Mouse (Mus musculus) forebrain, embryonic 14.5 days (tissue): ENCODE measurements at regions not wholly inside any gene's neighbourhood (a gene's known extent, or its start where the extent isn't known, plus 50 kb on each side); places are given as distances from the start of the nearest gene placed in this dataset.

Experiments used
- ATAC-seq: fragments of 200-750 bp; cut with Nextera tagmentation; 2 replicates; pipeline ENCODE4 v1.8.0; 2017; ENCODE audit warnings: mild to moderate bottlenecking, moderate library complexity
- DNase-seq: peaks from one replicate; pipeline ENCODE4 v3.0.0-alpha.2; 2015; ENCODE audit warnings: low spot score
- H3K27ac ChIP-seq: fragments of 300-500 bp; sonication (generic); 2 replicates; pipeline ENCODE4 v1.5.1; 2014; ENCODE audit warnings: low read depth, mild to moderate bottlenecking, control low read depth, low read length, moderate library complexity
- H3K27me3 ChIP-seq: fragments of 300-500 bp; sonication (generic); replicated peaks from 2 replicates; pipeline ENCODE4 v1.6.1; 2014; ENCODE audit warnings: low read length, control low read depth, mixed read lengths; ENCODE audit not compliant: control insufficient read depth, insufficient read depth
- H3K36me3 ChIP-seq: fragments of 300-500 bp; sonication (generic); 2 replicates; pipeline ENCODE4 v1.6.1; 2014; ENCODE audit warnings: low read length, control low read depth; ENCODE audit not compliant: control insufficient read depth, insufficient read depth
- H3K4me1 ChIP-seq: fragments of 300-500 bp; sonication (generic); 2 replicates; pipeline ENCODE4 v1.6.1; 2014; ENCODE audit warnings: antibody characterized with exemption, low read length, control low read depth; ENCODE audit not compliant: control insufficient read depth, insufficient read depth
- H3K4me2 ChIP-seq: fragments of 300-500 bp; sonication (generic); 2 replicates; pipeline ENCODE4 v1.6.1; 2014; ENCODE audit warnings: mild to moderate bottlenecking, control low read depth, low read length
- H3K4me3 ChIP-seq: fragments of 300-500 bp; sonication (generic); 2 replicates; pipeline ENCODE4 v1.5.1; 2014; ENCODE audit warnings: low read depth, low read length, control low read depth
- H3K9ac ChIP-seq: fragments of 300-500 bp; sonication (generic); 2 replicates; pipeline ENCODE4 v1.6.1; 2014; ENCODE audit warnings: mild to moderate bottlenecking, low read length, control low read depth, moderate library complexity
- H3K9me3 ChIP-seq: fragments of 300-500 bp; sonication (generic); replicated peaks from 2 replicates; pipeline ENCODE4 v1.6.1; 2016; ENCODE audit warnings: low read length, control low read depth, mixed read lengths; ENCODE audit not compliant: control insufficient read depth
- WGBS: fragments of 180-500 bp; shearing (Covaris S2); extraction: QIAGEN DNeasy Blood & Tissue Kit; methylation state at CpG from one replicate; pipeline ENCODE4 v1.1.7; 2014; 5-methylcytosine and 5-hydroxymethylcytosine counted together

DNA sequence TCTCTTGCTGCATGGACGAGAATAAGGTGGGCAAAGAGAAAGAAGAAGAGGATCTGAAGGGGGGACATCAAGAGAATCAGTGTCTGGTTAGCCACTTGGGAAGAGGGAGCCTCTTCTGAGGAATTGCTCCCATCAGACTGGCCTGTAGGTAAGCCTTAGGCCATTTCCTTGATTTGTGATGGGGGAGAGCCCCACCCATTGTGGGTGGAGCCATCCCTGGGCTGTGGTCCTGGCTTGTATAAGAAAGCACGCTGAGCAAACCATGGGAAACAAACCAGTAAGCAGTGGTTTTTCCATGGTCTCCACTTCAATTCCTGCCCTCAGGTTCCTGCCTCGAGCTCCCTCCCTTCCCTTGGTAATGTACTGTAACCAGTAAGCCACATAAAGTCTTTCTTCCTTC lies 57.7 kb upstream of the Sez6l start:
- Histone ChIP-seq H3K4me1 (no peaks in the 10 kb centered on the region), H3K9ac (no peak overlapping the region), H3K9me3 (0 out of 2 replicates have a peak, but pooled peaks cover 2% of the 10 kb centered on the region), H3K27ac (no peak overlapping the region), H3K36me3 (no peaks in the 10 kb centered on the region), H3K4me2 (no peak overlapping the region), H3K27me3 (no peaks in the 10 kb centered on the region), H3K4me3 (no peak overlapping the region)
- DNase-seq (no peak), ATAC-seq (no peak)
- whole genome bisulfite sequencing, result 77% methylated on average over 3 of the region's 3 CpGs

DNA sequence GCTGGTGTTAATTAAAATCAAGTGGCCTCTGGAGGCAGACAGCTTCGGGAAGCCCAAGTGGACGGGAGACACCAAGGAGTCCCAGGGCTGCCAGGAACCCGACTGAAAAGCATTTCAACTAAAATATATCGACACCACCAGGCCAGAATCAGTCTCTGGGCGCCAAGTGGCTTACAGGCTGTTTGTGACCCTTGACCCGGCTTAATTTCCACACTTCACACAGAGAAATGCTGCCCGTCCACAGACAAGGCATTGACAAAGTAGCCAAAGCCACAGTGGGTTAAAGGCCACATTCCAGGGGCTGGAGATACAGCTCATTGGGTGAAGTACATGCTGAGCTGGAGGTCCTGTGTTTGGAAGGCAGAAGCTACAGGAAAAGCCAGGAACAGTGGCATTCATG lies 54.8 kb upstream of the Sez6l start:
- 72% methylated on average over 7 of the region's 7 CpGs for WGBS
- no peak overlapping the region for H3K9ac ChIP-seq
- H3K4me3 ChIP-seq, result no peak overlapping the region
- no peak overlapping the region for H3K27ac ChIP-seq
- H3K36me3 ChIP-seq, result no peaks in the 10 kb centered on the region
- no peak for ATAC-seq
- no peak overlapping the region for H3K4me2 ChIP-seq
- no peak for DNase-seq
- H3K27me3 ChIP-seq, result no peaks in the 10 kb centered on the region
- peaks cover 8% of the 10 kb centered on the region; the same call in 1 of the 2 replicates for H3K4me1 ChIP-seq
- H3K9me3 ChIP-seq, result no peaks in the 10 kb centered on the region

DNA sequence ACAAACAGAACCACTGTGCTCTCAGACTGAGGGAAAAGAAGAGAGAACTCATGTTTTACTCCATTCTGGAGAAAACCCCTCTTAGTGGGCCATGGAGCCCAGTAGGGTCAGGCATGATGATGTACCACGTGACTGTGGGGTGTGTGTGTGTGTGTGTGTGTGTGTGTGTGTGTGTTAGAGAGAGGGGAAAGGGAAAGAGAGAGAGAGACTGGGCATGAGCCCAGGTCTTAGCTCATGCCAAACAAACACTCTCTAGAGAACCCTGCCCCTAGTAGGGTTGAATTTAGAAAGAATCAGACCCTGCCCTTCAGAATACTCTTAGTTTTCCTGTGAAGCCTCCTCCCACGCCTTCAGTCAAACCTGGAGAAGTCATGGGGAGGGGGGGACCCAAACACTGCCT lies 52.7 kb upstream of the Sez6l start:
- no peak overlapping the region for H3K27ac ChIP-seq
- H3K4me3 ChIP-seq, result no peak overlapping the region
- H3K9ac ChIP-seq, result no peak overlapping the region
- ATAC-seq, result no peak
- no peaks in the 10 kb centered on the region for H3K27me3 ChIP-seq
- no peak for DNase-seq
- H3K36me3 ChIP-seq, result no peaks in the 10 kb centered on the region
- no peaks in the 10 kb centered on the region for H3K9me3 ChIP-seq
- no peak overlapping the region for H3K4me2 ChIP-seq
- H3K4me1 ChIP-seq, result peaks cover 8% of the 10 kb centered on the region; the same call in 1 of the 2 replicates
- WGBS, result 63% methylated on average over 2 of the region's 2 CpGs

DNA sequence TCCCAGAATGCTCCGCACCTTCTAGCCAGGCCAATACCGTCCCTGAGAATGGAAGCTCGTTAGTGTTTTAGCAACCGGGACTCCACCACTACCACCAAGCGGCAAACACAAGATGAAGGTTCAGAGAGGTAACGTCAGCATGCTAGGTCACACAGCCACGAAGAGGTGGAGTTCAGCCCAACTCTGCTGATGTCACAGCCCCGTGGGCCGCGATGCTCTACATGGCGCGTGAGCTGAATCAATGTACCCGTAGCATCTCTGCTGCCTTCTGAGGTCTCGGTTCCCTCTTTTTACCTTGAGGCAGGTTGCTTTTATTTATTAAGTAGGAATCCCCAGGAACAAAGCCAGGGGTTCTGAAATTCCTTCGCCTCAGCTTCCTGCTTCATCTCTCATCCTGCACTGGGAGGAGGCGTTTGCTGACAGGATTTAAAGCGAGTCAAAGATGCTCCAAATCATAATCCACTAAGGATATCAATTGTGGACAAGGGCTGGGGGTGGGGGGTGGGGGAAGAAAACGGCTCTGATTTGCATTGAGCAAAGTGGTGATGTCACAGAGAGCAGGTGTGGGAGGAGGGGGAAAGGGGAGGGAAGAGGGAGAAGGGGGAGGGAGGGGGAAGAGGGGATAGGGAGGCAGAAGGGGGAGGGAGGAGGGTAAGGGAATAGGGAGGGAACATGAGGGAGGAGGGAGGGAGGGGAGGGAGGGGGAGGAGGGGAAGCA lies 51.2 kb upstream of the Sez6l start:
- H3K9ac ChIP-seq, result no peak overlapping the region
- H3K27ac ChIP-seq, result peak overlapping the region; percentile 55; the same call in 1 of the 2 replicates
- no peaks in the 10 kb centered on the region for H3K36me3 ChIP-seq
- no peak overlapping the region for H3K4me2 ChIP-seq
- H3K4me1 ChIP-seq, result peaks cover 8% of the 10 kb centered on the region; the same call in 1 of the 2 replicates
- 28% methylated on average over 18 of the region's 18 CpGs for WGBS
- H3K27me3 ChIP-seq, result no peaks in the 10 kb centered on the region
- H3K4me3 ChIP-seq, result no peak overlapping the region
- DNase-seq, result peak; percentile 63
- no peaks in the 10 kb centered on the region for H3K9me3 ChIP-seq
- ATAC-seq, result peak; percentile 24; the same call in 1 of the 2 replicates

DNA sequence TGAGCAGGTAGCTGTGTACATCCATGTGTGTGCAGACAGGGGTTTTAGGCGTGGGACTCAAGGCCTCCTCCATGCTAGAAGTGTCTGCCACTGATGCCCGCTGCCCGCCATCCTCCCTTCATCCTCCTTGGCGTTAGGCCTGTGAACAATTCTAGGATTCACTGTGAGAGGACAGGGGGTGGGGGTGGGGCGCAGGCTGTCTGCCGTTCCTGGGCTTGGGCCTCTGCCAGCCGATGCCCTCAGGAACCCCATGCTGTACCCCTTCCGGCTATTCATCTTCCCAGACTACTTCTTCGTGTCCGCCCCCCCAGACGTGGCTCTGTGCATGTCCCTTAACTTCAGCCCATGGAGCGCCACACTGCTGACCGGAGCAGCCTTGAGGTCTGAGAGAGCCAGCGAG lies 50.3 kb upstream of the Sez6l start:
- whole genome bisulfite sequencing, result 43% methylated on average over 14 of the region's 14 CpGs
- Histone ChIP-seq H3K4me1 (peaks cover 8% of the 10 kb centered on the region; the same call in 1 of the 2 replicates), H3K27ac (no peak overlapping the region), H3K27me3 (no peaks in the 10 kb centered on the region), H3K4me3 (no peak overlapping the region), H3K36me3 (no peaks in the 10 kb centered on the region), H3K9ac (no peak overlapping the region), H3K9me3 (no peaks in the 10 kb centered on the region), H3K4me2 (no peak overlapping the region)
- 0 out of 2 replicates have a peak, but pooled peaks have one; percentile 9 for ATAC-seq
- peak; percentile 35 for DNase-seq
